Mouse (Mus musculus): ENCODE measurements at regions not wholly inside any gene's neighbourhood (a gene's known extent, or its start where the extent isn't known, plus 50 kb on each side); places are given as distances from the start of the nearest gene placed in this dataset.

DNA sequence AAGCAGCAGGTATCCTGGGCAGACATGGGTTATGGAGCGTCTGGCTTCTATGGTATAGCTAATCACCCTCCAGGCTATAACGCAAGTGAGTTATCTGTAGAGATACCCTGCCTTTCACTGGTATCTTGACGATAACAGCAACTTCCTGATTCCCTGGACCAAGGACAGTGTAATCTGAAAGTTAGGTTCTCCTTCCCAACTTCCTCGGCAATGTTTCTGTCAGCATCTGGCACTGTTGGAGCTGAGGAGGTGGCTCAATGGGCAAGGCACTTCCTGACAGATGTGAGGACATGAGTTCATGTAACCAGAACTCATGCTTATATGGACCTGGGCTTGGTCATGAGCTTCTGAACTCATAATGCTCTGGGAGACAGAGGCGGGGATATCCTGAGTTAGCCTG, 620.9 kb upstream of the Adam5 start:
- Histone ChIP-seq H3K27me3 (ENCODE audit: control insufficient read depth, insufficient read depth, low read length) (no peaks in the 10 kb centered on the region), H3K27ac (ENCODE audit: low read depth, low read length) (no peak overlapping the region), H3K4me1 (ENCODE audit: control insufficient read depth, insufficient read depth, low read length) (no peaks in the 10 kb centered on the region; the same call in 1 of the 2 replicates), H3K4me3 (ENCODE audit: low read depth, low read length) (no peak overlapping the region), H3K9ac (ENCODE audit: low read length) (no peak overlapping the region), H3K36me3 (ENCODE audit: control insufficient read depth, insufficient read depth, low read length) (no peaks in the 10 kb centered on the region), H3K4me2 (ENCODE audit: low read depth) (no peak overlapping the region), H3K9me3 (ENCODE audit: control insufficient read depth, low read length) (no peaks in the 10 kb centered on the region)
- DNase-seq (ENCODE audit: low spot score) (no peak), ATAC-seq (ENCODE audit: insufficient read depth, low FRiP score, low TSS enrichment) (no peak)
- WGBS, result 82% methylated on average over 5 of the region's 5 CpGs

DNA sequence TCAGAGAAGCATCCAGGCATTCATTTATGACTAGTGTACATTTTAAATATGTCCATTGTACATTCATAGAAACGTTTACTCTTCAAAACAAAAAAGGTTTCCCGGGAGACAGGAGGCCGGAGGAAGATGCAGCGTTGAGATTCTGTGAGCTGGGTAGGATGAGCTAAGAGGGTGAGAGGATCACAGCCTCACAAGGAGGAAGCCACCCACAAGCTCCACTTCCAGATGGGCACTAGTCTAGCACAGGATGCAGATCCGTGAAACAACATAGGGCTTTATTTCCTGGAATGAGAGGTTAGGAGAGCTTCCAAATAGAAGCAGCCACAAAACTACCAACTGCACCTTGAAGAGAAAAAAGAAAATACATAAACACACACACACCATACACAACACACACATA, 619.4 kb upstream of the Adam5 start:
- no peaks in the 10 kb centered on the region for H3K9me3 ChIP-seq (ENCODE audit: control insufficient read depth, low read length)
- no peak overlapping the region for H3K4me3 ChIP-seq (ENCODE audit: low read depth, low read length)
- H3K27me3 ChIP-seq (ENCODE audit: control insufficient read depth, insufficient read depth, low read length), result no peaks in the 10 kb centered on the region
- H3K4me1 ChIP-seq (ENCODE audit: control insufficient read depth, insufficient read depth, low read length), result no peaks in the 10 kb centered on the region; the same call in 1 of the 2 replicates
- no peak overlapping the region for H3K4me2 ChIP-seq (ENCODE audit: low read depth)
- H3K27ac ChIP-seq (ENCODE audit: low read depth, low read length), result no peak overlapping the region
- WGBS, result 80% methylated on average over 5 of the region's 5 CpGs
- no peak for DNase-seq (ENCODE audit: low spot score)
- no peak for ATAC-seq (ENCODE audit: insufficient read depth, low FRiP score, low TSS enrichment)
- no peak overlapping the region for H3K9ac ChIP-seq (ENCODE audit: low read length)
- H3K36me3 ChIP-seq (ENCODE audit: control insufficient read depth, insufficient read depth, low read length), result no peaks in the 10 kb centered on the region

GRCm38 (mm10) chr8:25441057-25441441, 616.9 kb upstream of the Adam5 start:
- Histone ChIP-seq H3K27me3 (ENCODE audit: control insufficient read depth, insufficient read depth, low read length) (no peaks in the 10 kb centered on the region), H3K4me2 (ENCODE audit: low read depth) (no peak overlapping the region), H3K9ac (ENCODE audit: low read length) (no peak overlapping the region), H3K4me1 (ENCODE audit: control insufficient read depth, insufficient read depth, low read length) (no peaks in the 10 kb centered on the region; the same call in 1 of the 2 replicates), H3K4me3 (ENCODE audit: low read depth, low read length) (no peak overlapping the region), H3K36me3 (ENCODE audit: control insufficient read depth, insufficient read depth, low read length) (no peaks in the 10 kb centered on the region), H3K9me3 (ENCODE audit: control insufficient read depth, low read length) (no peaks in the 10 kb centered on the region), H3K27ac (ENCODE audit: low read depth, low read length) (no peak overlapping the region)
- no peak for DNase-seq (ENCODE audit: low spot score)
- 31% methylated on average over 6 of the region's 6 CpGs for WGBS
- no peak for ATAC-seq (ENCODE audit: insufficient read depth, low FRiP score, low TSS enrichment)

GRCm38 (mm10) chr8:25440391-25441056, 616.4 kb upstream of the Adam5 start:
- Histone ChIP-seq H3K4me2 (ENCODE audit: low read depth) (0 out of 2 replicates have a peak overlapping the region, but pooled peaks have one; percentile 3), H3K27ac (ENCODE audit: low read depth, low read length) (no peak overlapping the region; the same call in 1 of the 2 replicates), H3K36me3 (ENCODE audit: control insufficient read depth, insufficient read depth, low read length) (no peaks in the 10 kb centered on the region), H3K4me3 (ENCODE audit: low read depth, low read length) (no peak overlapping the region), H3K9me3 (ENCODE audit: control insufficient read depth, low read length) (no peaks in the 10 kb centered on the region), H3K4me1 (ENCODE audit: control insufficient read depth, insufficient read depth, low read length) (no peaks in the 10 kb centered on the region; the same call in 1 of the 2 replicates), H3K27me3 (ENCODE audit: control insufficient read depth, insufficient read depth, low read length) (no peaks in the 10 kb centered on the region), H3K9ac (ENCODE audit: low read length) (peak overlapping the region; percentile 7; the same call in 1 of the 2 replicates)
- DNase-seq (ENCODE audit: low spot score) (peak; percentile 27), ATAC-seq (ENCODE audit: insufficient read depth, low FRiP score, low TSS enrichment) (no peak)
- 22% methylated on average over 11 of the region's 13 CpGs for WGBS

DNA sequence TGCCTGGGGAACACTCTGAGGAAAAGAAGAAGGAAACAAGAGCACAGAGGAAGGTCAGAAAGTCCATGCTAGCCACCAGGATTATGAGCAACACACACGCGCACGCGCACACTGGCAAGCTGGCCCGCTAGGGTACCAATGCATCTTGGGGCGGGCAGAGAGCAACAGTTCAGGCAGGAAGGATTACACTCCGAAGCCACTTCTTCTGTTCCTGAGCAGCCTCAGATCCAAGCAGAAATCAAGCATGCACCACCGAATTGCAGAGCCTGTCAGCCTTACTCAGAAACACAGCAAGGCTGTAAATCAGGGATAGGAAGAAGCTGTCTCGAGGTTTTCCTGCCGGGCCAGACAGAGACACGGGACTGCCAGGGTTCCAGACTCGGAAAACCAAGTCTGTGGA, 615.8 kb upstream of the Adam5 start:
- 52% methylated on average over 12 of the region's 12 CpGs for WGBS
- no peaks in the 10 kb centered on the region for H3K27me3 ChIP-seq (ENCODE audit: control insufficient read depth, insufficient read depth, low read length)
- H3K9ac ChIP-seq (ENCODE audit: low read length), result no peak overlapping the region
- no peak for ATAC-seq (ENCODE audit: insufficient read depth, low FRiP score, low TSS enrichment)
- no peak overlapping the region for H3K4me3 ChIP-seq (ENCODE audit: low read depth, low read length)
- no peaks in the 10 kb centered on the region; the same call in 1 of the 2 replicates for H3K4me1 ChIP-seq (ENCODE audit: control insufficient read depth, insufficient read depth, low read length)
- no peaks in the 10 kb centered on the region for H3K9me3 ChIP-seq (ENCODE audit: control insufficient read depth, low read length)
- H3K36me3 ChIP-seq (ENCODE audit: control insufficient read depth, insufficient read depth, low read length), result no peaks in the 10 kb centered on the region
- no peak for DNase-seq (ENCODE audit: low spot score)
- no peak overlapping the region; the same call in 1 of the 2 replicates for H3K27ac ChIP-seq (ENCODE audit: low read depth, low read length)
- no peak overlapping the region for H3K4me2 ChIP-seq (ENCODE audit: low read depth)

GRCm38 (mm10) chr8:25438021-25438620, 614.0 kb upstream of the Adam5 start:
- no peaks in the 10 kb centered on the region for H3K36me3 ChIP-seq (ENCODE audit: control insufficient read depth, insufficient read depth, low read length)
- H3K27ac ChIP-seq (ENCODE audit: low read depth, low read length), result no peak overlapping the region
- H3K4me3 ChIP-seq (ENCODE audit: low read depth, low read length), result no peak overlapping the region
- no peak overlapping the region for H3K4me2 ChIP-seq (ENCODE audit: low read depth)
- ATAC-seq (ENCODE audit: insufficient read depth, low FRiP score, low TSS enrichment) (no peak), DNase-seq (ENCODE audit: low spot score) (no peak)
- WGBS, result 75% methylated on average over 9 of the region's 9 CpGs
- no peaks in the 10 kb centered on the region for H3K9me3 ChIP-seq (ENCODE audit: control insufficient read depth, low read length)
- H3K4me1 ChIP-seq (ENCODE audit: control insufficient read depth, insufficient read depth, low read length), result no peaks in the 10 kb centered on the region; the same call in 1 of the 2 replicates
- no peak overlapping the region for H3K9ac ChIP-seq (ENCODE audit: low read length)
- H3K27me3 ChIP-seq (ENCODE audit: control insufficient read depth, insufficient read depth, low read length), result no peaks in the 10 kb centered on the region

GRCm38 (mm10) chr8:25437178-25437577, 613.0 kb upstream of the Adam5 start:
- ATAC-seq (ENCODE audit: insufficient read depth, low FRiP score, low TSS enrichment) (no peak), DNase-seq (ENCODE audit: low spot score) (no peak)
- Histone ChIP-seq H3K27me3 (ENCODE audit: control insufficient read depth, insufficient read depth, low read length) (no peaks in the 10 kb centered on the region), H3K27ac (ENCODE audit: low read depth, low read length) (no peak overlapping the region), H3K4me3 (ENCODE audit: low read depth, low read length) (no peak overlapping the region), H3K4me2 (ENCODE audit: low read depth) (no peak overlapping the region), H3K36me3 (ENCODE audit: control insufficient read depth, insufficient read depth, low read length) (no peaks in the 10 kb centered on the region), H3K9ac (ENCODE audit: low read length) (no peak overlapping the region), H3K4me1 (ENCODE audit: control insufficient read depth, insufficient read depth, low read length) (no peaks in the 10 kb centered on the region; the same call in 1 of the 2 replicates), H3K9me3 (ENCODE audit: control insufficient read depth, low read length) (no peaks in the 10 kb centered on the region)
- 28% methylated on average over 4 of the region's 4 CpGs for WGBS

GRCm38 (mm10) chr8:25430552-25430951, 606.4 kb upstream of the Adam5 start:
- 0 out of 2 replicates have a peak overlapping the region, but pooled peaks have one; percentile 20 for H3K27ac ChIP-seq (ENCODE audit: low read depth, low read length)
- H3K36me3 ChIP-seq (ENCODE audit: control insufficient read depth, insufficient read depth, low read length), result no peaks in the 10 kb centered on the region
- H3K4me3 ChIP-seq (ENCODE audit: low read depth, low read length), result no peak overlapping the region
- ATAC-seq (ENCODE audit: insufficient read depth, low FRiP score, low TSS enrichment) (no peak), DNase-seq (ENCODE audit: low spot score) (no peak)
- no peak overlapping the region for H3K4me2 ChIP-seq (ENCODE audit: low read depth)
- H3K9me3 ChIP-seq (ENCODE audit: control insufficient read depth, low read length), result no peaks in the 10 kb centered on the region
- H3K4me1 ChIP-seq (ENCODE audit: control insufficient read depth, insufficient read depth, low read length), result peaks cover 12% of the 10 kb centered on the region; the same call in 1 of the 2 replicates
- WGBS, result 36% methylated on average over 5 of the region's 5 CpGs
- no peak overlapping the region for H3K9ac ChIP-seq (ENCODE audit: low read length)
- no peaks in the 10 kb centered on the region for H3K27me3 ChIP-seq (ENCODE audit: control insufficient read depth, insufficient read depth, low read length)
